Mouse (Mus musculus): ENCODE results near the gene Tctex1d4. TPM values are rescaled to one million over a fixed set of nuclear protein-coding genes. Genes with fewer than 3 reads are reported as not detected.
A peak's percentile ranks its signal among the peaks of the same experiment; 100 is the strongest.

Tctex1d4 gene
- total RNA-seq, 2 experiments from 2014 or later = 0.38 TPM; not detected in 1

GRCm38 (mm10) chr4:117133817-117134600 is 7.4 kb downstream of the Tctex1d4 start, which contains the start of gene Plk3:
Plk3 (minus strand) TSS chr4:117133963.
- TF ChIP-seq CTCF (conservative IDR thresholded peaks at IDR 0.05) = 0 out of 2 replicates have a peak, but pooled peaks have one; percentile 22
- Histone ChIP-seq H3K4me3 (peak within 1 kb of the TSS; percentile 89), H3K27ac (peak within 1 kb of the TSS; percentile 86)
- peak; percentile 97 to 98 for DNase-seq (ENCODE audit: low spot score in 2 of 2)

- H3K4me3 ChIP-seq = no peak overlapping the region; the same call in 1 of the 2 replicates
- DNase-seq (ENCODE audit: low spot score in 2 of 2) = no peak
- TF ChIP-seq CTCF (conservative IDR thresholded peaks at IDR 0.05) = no peak
- no peak overlapping the region for H3K27ac ChIP-seq
Measured at GRCm38 (mm10) chr4:117134601-117134995, 8.0 kb downstream of the Tctex1d4 start.

DNA sequence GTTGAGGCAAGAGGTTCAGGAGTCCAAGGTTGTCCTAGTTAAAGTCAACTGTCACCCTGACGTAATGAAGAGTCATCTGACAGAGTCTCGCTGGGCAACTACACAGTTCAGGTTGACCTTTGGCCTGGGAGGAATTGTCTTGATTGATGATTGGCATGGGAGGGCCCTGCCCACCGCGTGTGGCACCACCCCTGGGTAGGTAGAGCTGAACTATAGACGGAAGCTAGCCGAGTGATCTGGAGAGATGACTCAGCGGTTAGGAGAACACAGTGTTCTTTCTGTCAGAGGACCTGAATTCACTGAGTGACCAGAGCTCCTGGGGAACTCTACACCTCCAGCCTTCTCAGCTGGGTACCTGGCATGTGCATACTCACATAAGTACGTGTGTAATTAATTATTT is 9.4 kb downstream of the Tctex1d4 start:
- Histone ChIP-seq H3K4me3 (no peak overlapping the region), H3K27ac (no peak overlapping the region)
- no peak for TF ChIP-seq CTCF (conservative IDR thresholded peaks at IDR 0.05)
- no peak for DNase-seq (ENCODE audit: low spot score in 2 of 2)

DNA sequence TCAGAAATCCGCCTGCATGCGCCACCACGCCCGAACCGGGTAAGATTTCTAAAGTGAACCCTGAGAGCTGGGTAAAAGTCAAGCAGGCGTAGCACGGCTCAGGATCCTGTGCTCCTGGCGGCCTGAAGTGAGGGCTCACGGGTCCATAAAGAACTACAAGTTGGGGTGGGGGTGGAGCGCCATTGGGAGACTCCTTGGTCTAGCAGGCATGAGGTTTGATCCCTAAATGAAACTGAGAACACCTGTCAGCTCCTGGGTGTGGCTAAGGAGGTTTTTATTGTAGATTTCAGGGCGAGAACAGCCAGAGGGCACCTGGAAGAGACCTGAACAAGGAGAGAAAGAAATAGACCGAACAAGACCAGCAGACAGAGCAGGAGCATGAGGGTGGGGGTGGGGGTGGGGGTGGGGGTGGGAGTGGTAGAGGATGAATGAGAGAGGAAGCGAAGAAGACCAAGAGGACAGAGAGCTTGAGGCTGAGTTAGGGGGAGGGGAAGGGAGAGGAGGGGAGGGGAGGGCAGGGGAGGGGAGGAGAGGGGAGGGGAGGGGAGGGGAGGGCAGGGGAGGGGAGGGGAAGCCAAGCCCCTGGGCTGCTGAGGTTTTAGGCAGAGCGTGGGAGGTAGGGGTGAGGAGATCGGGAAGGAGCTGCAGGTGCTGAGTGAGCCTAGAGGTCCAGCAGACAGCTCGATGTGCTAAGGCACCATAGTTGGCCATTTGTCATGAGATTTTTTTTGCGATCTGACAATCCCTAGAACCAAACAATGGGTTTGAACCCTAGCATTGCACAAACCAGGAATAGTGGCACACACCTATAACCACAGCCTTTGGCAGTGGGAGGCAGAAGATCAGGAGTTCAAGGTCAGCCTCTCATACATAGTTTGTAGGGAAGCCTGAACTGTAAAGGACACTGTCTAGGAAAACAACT is 12.0 kb downstream of the Tctex1d4 start:
- no peak overlapping the region for H3K27ac ChIP-seq
- DNase-seq (ENCODE audit: low spot score in 2 of 2) = no peak

GRCm38 (mm10) chr4:117139217-117139612 is 12.6 kb downstream of the Tctex1d4 start:
- DNase-seq (ENCODE audit: low spot score in 2 of 2) = no peak
- TF ChIP-seq CTCF (conservative IDR thresholded peaks at IDR 0.05) = peak; percentile 91
- Histone ChIP-seq H3K27ac (no peak overlapping the region), H3K4me3 (no peak overlapping the region)

More for the DNA sequence above, 12.0 kb downstream of the Tctex1d4 start:
- no peak overlapping the region for H3K4me3 ChIP-seq
- no peak for TF ChIP-seq CTCF (conservative IDR thresholded peaks at IDR 0.05)

- peak; percentile 80 for TF ChIP-seq CTCF (conservative IDR thresholded peaks at IDR 0.05)
- Histone ChIP-seq H3K27ac (no peak overlapping the region), H3K4me3 (no peak overlapping the region)
- no peak for DNase-seq (ENCODE audit: low spot score in 2 of 2)
Measured at GRCm38 (mm10) chr4:117140613-117141012, 14.0 kb downstream of the Tctex1d4 start.

- DNase-seq (ENCODE audit: low spot score in 2 of 2) = no peak
- no peak overlapping the region for H3K27ac ChIP-seq
- TF ChIP-seq CTCF (conservative IDR thresholded peaks at IDR 0.05) = no peak
- no peak overlapping the region for H3K4me3 ChIP-seq
Measured at GRCm38 (mm10) chr4:117143023-117143422, 16.4 kb downstream of the Tctex1d4 start.

GRCm38 (mm10) chr4:117145248-117145647 is 18.7 kb downstream of the Tctex1d4 start:
- Histone ChIP-seq H3K27ac (no peak overlapping the region), H3K4me3 (no peak overlapping the region)
- no peak for DNase-seq (ENCODE audit: low spot score in 2 of 2)
- TF ChIP-seq CTCF (conservative IDR thresholded peaks at IDR 0.05) = no peak

DNA sequence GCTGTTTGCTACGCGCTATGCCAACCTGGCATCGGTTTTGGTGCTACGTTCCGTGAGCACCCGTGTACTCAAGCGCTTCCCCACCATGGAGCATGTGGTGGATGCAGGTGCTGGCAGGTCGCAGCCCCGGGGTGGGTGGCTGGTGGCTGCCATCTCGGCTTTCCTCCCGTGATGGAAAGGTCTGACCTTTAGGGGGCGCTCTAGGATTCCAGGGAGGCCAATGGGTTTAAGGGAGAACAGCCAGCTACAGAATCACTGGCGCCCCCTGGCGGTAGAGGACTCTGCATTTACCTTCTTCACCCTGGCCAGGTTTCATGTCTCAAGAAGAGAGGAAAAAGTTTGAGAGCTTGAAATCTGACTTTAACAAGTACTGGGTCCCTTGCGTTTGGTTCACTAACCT is 19.6 kb downstream of the Tctex1d4 start:
- peak; percentile 98 for TF ChIP-seq CTCF (conservative IDR thresholded peaks at IDR 0.05)
- H3K4me3 ChIP-seq = no peak overlapping the region
- no peak overlapping the region for H3K27ac ChIP-seq
- DNase-seq (ENCODE audit: low spot score in 2 of 2) = peak; percentile 69 to 91

DNA sequence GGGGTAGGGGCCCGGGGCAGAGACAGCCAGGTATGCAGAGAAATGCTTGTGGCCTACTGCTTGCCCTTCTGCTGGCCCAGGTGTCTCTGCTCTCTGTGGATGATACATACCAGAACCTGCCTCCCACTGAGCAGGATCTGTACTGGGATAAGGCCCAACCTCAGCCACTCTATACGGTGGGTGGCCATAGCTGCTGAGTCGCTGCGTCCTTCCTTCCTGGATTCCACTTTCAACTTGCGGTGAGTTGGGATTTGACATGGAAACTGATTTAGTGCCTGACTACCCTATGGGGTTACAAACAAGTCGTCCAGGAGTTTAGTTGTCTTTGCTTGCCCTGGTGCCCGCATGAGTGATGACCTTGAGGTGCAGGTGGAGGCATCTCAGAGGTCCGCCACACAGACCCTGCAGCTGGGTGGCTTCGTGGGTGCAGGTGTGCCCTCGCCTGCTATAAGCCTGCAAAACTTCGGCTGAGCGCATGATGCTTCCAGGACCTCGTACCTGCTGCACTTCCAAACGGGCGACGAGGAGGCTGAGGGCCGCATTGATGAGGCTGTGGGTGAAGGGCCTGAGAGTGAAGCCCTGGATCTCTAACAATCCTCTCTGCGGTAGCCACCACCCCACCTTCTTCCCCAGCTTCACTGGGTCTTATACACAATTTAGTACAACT is 21.6 kb downstream of the Tctex1d4 start:
- no peak for DNase-seq (ENCODE audit: low spot score in 2 of 2)
- TF ChIP-seq CTCF (conservative IDR thresholded peaks at IDR 0.05) = no peak
- no peak overlapping the region for H3K4me3 ChIP-seq

DNA sequence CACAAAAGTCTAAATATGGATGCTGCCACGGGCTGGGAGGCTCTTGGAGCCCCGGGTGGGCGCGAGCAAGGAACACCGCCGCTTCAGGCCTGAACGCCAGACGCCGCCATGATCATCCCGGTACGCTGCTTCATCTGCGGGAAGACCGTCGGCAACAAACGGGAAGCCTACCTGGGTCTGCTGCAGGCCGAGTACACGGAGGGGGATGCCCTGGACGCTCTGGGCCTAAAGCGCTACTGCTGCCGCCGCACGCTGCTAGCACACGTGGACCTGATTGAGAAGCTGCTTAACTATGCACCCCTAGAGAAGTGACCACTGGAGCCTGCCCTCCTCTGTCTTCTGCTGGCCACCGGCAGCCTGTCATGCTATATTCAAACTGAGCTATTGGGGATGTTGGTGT is 22.2 kb downstream of the Tctex1d4 start:
- TF ChIP-seq CTCF (conservative IDR thresholded peaks at IDR 0.05) = no peak
- Histone ChIP-seq H3K27ac (no peak overlapping the region), H3K4me3 (no peak overlapping the region)
- DNase-seq (ENCODE audit: low spot score in 2 of 2) = no peak

More for the DNA sequence above, 21.6 kb downstream of the Tctex1d4 start:
- H3K27ac ChIP-seq = no peak overlapping the region

- H3K4me3 ChIP-seq = no peak overlapping the region
- no peak for DNase-seq (ENCODE audit: low spot score in 2 of 2)
- no peak overlapping the region for H3K27ac ChIP-seq
- peak; percentile 41 for TF ChIP-seq CTCF (conservative IDR thresholded peaks at IDR 0.05)
Measured at GRCm38 (mm10) chr4:117149291-117150211, 23.0 kb downstream of the Tctex1d4 start.
